Comparison of ENCODE assay signal across 13 mouse cellular contexts in the genomic region with DNA sequence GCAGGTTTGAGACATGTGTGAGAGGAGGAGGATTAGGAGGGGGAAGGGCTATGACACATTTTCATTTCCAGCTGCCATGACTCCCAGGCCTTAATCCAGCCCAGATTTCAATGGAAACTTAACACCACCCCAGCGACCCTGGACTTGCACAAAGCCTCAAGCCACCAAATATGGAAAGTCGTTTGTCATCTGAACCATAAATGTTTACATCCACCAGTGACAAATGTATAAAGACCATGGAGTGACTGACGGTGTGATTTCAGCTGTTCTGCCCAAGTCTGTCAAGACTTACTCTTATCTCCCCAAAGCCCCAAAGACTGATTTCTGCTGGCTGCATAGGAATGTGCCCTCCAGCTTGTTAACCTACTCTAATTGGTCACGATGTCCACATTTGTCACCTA.
A peak's percentile ranks its signal among the peaks of the same experiment; 100 is the strongest.
DNase-seq lines count a peak whose midpoint lies in the region; ATAC-seq lines count a peak whose summit lies in the region.
"Had no signal": no experiment of that assay in that cellular context is flagged by ENCODE, and none has a peak within 500 bp of the region (broad histone marks: within the 10 kb centered on the region; RNA-seq: fewer than 3 reads in every experiment).

No protein-coding gene starts in this region.

- ATAC-seq in lung, embryonic 16.5 days (ENCODE audit: low read depth), result peak; percentile 96
- peak; percentile 67; the same call in 1 of the 2 replicates for ATAC-seq in embryonic facial prominence, embryonic 15.5 days (ENCODE audit: insufficient number of reproducible peaks, low FRiP score, low TSS enrichment, low read depth)
- no peak for ATAC-seq in inflammation-experienced regulatory T-cells, adult 6 months
- ATAC-seq: midbrain, embryonic 13.5 days had no signal

- H3K9me3 ChIP-seq in lung, embryonic 16.5 days (ENCODE audit: control insufficient read depth, low read length), result no peaks in the 10 kb centered on the region
- no peaks in the 10 kb centered on the region for H3K9me3 ChIP-seq in embryonic facial prominence, embryonic 15.5 days (replicated peaks)
- no peaks in the 10 kb centered on the region for H3K9me3 ChIP-seq in heart, embryonic 10.5 days
- H3K9me3 ChIP-seq: hindbrain, embryonic 12.5 days; liver, embryonic 13.5 days; midbrain, embryonic 13.5 days had no signal

- H3K4me1 ChIP-seq in lung, embryonic 16.5 days (replicated peaks; ENCODE audit: control insufficient read depth, insufficient read depth, low read length), result no peaks in the 10 kb centered on the region; the same call in 1 of the 2 replicates
- peaks cover 11% of the 10 kb centered on the region; the same call in 1 of the 2 replicates for H3K4me1 ChIP-seq in embryonic facial prominence, embryonic 15.5 days
- peaks cover 11% of the 10 kb centered on the region for H3K4me1 ChIP-seq in heart, embryonic 10.5 days
- H3K4me1 ChIP-seq: hindbrain, embryonic 12.5 days; liver, embryonic 13.5 days; midbrain, embryonic 13.5 days had no signal

- no peak for DNase-seq in lung, postnatal 36 days
- peak; percentile 39 for DNase-seq in embryo, embryonic 11.5 days (ENCODE audit: low read depth, low spot score)
- DNase-seq in retina, embryonic 14.5 days (ENCODE audit: low spot score), result peak; percentile 32
- no peak for DNase-seq in heart, embryonic 10.5 days (ENCODE audit: low spot score)
- DNase-seq: cerebellum, adult 11-12 months; kidney, postnatal 25 days; liver, embryonic 13.5 days; right cerebral cortex, postnatal 14 days had no signal

- no peaks in the 10 kb centered on the region for H3K27me3 ChIP-seq in lung, embryonic 16.5 days (ENCODE audit: control insufficient read depth, insufficient read depth, low read depth, low read length)
- no peaks in the 10 kb centered on the region for H3K27me3 ChIP-seq in embryonic facial prominence, embryonic 15.5 days
- no peaks in the 10 kb centered on the region for H3K27me3 ChIP-seq in heart, embryonic 10.5 days (ENCODE audit: insufficient read depth, poor library complexity, severe bottlenecking)
- H3K27me3 ChIP-seq: hindbrain, embryonic 12.5 days; liver, embryonic 13.5 days; midbrain, embryonic 13.5 days had no signal

- no peak overlapping the region for H3K27ac ChIP-seq in lung, embryonic 16.5 days (ENCODE audit: low read length)
- peak overlapping the region; percentile 44; the same call in 1 of the 2 replicates for H3K27ac ChIP-seq in embryonic facial prominence, embryonic 15.5 days (replicated peaks)
- no peak overlapping the region for H3K27ac ChIP-seq in heart, embryonic 10.5 days
- H3K27ac ChIP-seq: hindbrain, embryonic 12.5 days; liver, embryonic 13.5 days; midbrain, embryonic 13.5 days had no signal

- no peak overlapping the region for H3K9ac ChIP-seq in lung, embryonic 16.5 days (ENCODE audit: low read length)
- H3K9ac ChIP-seq in embryonic facial prominence, embryonic 15.5 days, result no peak overlapping the region
- H3K9ac ChIP-seq: hindbrain, embryonic 12.5 days; liver, embryonic 13.5 days; midbrain, embryonic 13.5 days had no signal

- no peak overlapping the region for H3K4me3 ChIP-seq in lung, embryonic 16.5 days (ENCODE audit: low read length)
- no peak overlapping the region for H3K4me3 ChIP-seq in embryonic facial prominence, embryonic 15.5 days (replicated peaks)
- H3K4me3 ChIP-seq in heart, embryonic 10.5 days, result no peak overlapping the region
- H3K4me3 ChIP-seq: hindbrain, embryonic 12.5 days; liver, embryonic 13.5 days; midbrain, embryonic 13.5 days had no signal

- no peaks in the 10 kb centered on the region for H3K36me3 ChIP-seq in lung, embryonic 16.5 days (ENCODE audit: control insufficient read depth, insufficient read depth, low read length)
- H3K36me3 ChIP-seq in embryonic facial prominence, embryonic 15.5 days, result no peaks in the 10 kb centered on the region
- no peaks in the 10 kb centered on the region for H3K36me3 ChIP-seq in heart, embryonic 10.5 days
- H3K36me3 ChIP-seq: hindbrain, embryonic 12.5 days; liver, embryonic 13.5 days; midbrain, embryonic 13.5 days had no signal

- H3K4me2 ChIP-seq in lung, embryonic 16.5 days (ENCODE audit: low read depth, low read length), result peak overlapping the region; percentile 25; the same call in 1 of the 2 replicates
- H3K4me2 ChIP-seq in embryonic facial prominence, embryonic 15.5 days (replicated peaks), result no peak overlapping the region
- H3K4me2 ChIP-seq: hindbrain, embryonic 12.5 days; liver, embryonic 13.5 days; midbrain, embryonic 13.5 days had no signal

- 14% methylated on average over 4 of the region's 4 CpGs for WGBS in lung, embryonic 16.5 days
- WGBS in embryonic facial prominence, embryonic 15.5 days, result 15% methylated on average over 4 of the region's 4 CpGs
- 30% methylated on average over 4 of the region's 4 CpGs for WGBS in heart, embryonic 10.5 days

Comparison
In these comparisons a context has a peak if more than half of its experiments do, and no peak if none do; other contexts are left out.
1. DNase-seq: peak in embryo, embryonic 11.5 days (single experiment) and retina, embryonic 14.5 days (single experiment); none in lung, postnatal 36 days (single experiment) and heart, embryonic 10.5 days (single experiment).